Mouse (Mus musculus) spleen, adult 2 months (tissue): ENCODE results near the gene Olfr1274-ps.

ENCODE experiments used
- CTCF ChIP-seq: fragments of 200-500 bp; IDR thresholded peaks from 2 replicates; pipeline ENCODE4 v1.5.1; 2011; ENCODE audit warnings: mild to moderate bottlenecking, inconsistent platforms; ENCODE audit not compliant: insufficient read depth, insufficient read length, insufficient replicate concordance; ENCODE audit errors: extremely low read depth
- POLR2A ChIP-seq: fragments of 200-500 bp; IDR thresholded peaks from 2 replicates; pipeline ENCODE4 v1.6.1; 2011; ENCODE audit warnings: low read depth, low read length, inconsistent platforms

DNA sequence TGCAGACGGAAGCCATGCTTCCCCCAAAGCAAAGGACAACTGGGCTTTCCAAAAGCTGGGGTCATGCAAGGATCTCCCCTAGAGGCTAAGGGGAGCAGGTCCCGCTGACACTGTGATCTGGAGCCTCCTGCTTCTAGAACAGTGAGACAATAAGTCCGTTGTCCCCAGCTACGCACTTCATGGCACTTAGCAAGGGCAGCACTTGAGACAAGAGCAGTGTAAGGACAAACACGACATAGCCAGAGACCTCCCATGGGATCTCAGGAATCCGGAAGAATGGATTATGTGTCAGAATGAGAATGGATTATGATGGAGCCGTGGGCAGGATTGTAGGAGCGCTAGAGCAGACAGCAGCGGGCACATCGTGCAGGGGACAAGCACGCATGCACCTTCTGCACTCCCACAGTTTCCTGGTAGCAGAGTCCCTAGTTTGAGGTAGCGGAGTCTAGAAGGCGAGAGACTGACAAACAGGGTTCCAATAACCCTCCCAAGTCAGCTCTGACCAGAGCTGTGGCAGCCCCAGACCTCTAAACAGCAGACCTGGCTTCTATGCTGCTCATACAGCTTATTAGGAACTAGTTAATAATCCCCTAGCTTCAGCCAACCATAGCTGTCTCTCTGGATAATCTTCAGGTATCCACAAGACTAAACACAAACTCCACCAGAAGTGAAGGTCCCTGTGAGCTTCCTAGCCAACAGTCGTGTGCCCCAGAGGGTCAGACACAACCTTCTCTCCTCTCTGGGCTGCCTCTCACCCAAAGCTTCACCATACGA is 50.7 kb downstream of the Olfr1274-ps start:
- no peak for TF ChIP-seq CTCF
- no peak for TF ChIP-seq POLR2A
